Mouse (Mus musculus) bone marrow macrophage, adult 2 months (primary cell): ENCODE results near the gene Prkce.

Experiments
- CTCF ChIP-seq: IDR thresholded peaks from 2 replicates; pipeline ENCODE4 v1.5.1; 2012; ENCODE audit warnings: low read depth, mild to moderate bottlenecking, low read length, moderate library complexity
- POLR2A ChIP-seq: IDR thresholded peaks from 2 replicates; pipeline ENCODE4 v1.6.1; 2012; ENCODE audit warnings: mild to moderate bottlenecking, low read depth, low read length, borderline replicate concordance

GRCm38 (mm10) chr17:86323310-86323709, 155.7 kb downstream of the Prkce start:
- TF ChIP-seq CTCF (no peak), POLR2A (no peak)
